Mouse (Mus musculus) cerebellum, adult 18-20 months (tissue): Measurements from ENCODE around the gene Agbl3.

Experiments used
- DNase-seq, 2 experiments: peaks; one replicate each; pipeline ENCODE4 v3.0.0; 2021

Gene Agbl3

DNA sequence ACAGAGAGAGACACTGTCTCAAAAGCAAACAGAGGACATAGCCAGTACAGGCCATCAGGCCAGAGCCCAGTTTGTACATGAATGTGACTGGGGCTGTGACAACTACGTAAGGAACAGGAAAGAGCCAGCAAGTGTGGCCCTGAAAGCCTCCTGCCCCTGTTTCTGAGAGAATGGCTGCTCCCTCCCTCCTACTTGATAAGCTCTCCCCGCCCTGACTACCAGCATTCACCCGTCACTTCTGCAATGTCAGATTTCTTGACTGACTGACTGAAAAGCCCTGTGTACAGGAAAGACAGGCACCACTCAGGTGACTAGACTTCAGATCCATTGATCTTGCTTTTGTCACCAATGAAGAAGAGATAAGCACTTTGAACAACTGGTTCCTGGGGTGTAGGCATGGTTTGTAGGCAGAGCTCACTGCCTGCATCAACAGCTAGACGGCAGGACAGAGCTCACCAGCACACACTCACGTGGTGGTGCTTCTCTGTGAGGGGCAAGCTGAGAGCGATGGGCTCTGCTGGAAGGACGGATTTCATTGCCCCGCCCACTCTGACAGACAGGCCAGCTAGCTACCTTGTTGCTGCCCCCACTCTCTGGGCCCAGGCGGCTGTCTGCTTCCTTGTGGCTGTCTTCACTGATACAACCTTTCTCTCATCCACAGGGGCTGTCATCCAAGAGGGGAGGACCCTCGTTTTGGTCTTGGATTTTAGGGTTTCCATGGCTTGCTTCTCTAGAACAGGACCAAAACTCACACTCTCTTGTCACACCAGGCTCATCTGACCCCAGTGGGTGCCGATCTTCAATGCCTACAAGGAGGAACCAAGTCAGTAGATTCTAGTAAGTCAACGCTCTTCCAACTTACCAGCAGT, 96.0 kb downstream of the Agbl3 start:
- DNase-seq: no peak

DNA sequence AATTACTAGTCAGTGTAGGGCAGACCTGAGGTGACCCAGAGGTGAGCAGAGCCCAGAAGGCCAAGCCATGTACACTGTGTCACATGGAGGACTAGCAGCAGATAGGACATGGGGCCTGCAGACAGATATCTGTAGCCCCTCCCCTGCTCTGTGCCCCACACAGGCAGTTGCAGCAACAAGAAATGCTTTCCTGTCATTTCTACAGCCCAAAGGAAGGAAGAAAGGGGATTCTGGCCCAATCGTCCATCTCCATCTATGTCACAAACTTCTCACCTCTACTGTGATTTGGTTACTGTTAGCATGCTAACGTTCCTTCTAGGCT, 96.6 kb downstream of the Agbl3 start:
- no peak for DNase-seq

DNA sequence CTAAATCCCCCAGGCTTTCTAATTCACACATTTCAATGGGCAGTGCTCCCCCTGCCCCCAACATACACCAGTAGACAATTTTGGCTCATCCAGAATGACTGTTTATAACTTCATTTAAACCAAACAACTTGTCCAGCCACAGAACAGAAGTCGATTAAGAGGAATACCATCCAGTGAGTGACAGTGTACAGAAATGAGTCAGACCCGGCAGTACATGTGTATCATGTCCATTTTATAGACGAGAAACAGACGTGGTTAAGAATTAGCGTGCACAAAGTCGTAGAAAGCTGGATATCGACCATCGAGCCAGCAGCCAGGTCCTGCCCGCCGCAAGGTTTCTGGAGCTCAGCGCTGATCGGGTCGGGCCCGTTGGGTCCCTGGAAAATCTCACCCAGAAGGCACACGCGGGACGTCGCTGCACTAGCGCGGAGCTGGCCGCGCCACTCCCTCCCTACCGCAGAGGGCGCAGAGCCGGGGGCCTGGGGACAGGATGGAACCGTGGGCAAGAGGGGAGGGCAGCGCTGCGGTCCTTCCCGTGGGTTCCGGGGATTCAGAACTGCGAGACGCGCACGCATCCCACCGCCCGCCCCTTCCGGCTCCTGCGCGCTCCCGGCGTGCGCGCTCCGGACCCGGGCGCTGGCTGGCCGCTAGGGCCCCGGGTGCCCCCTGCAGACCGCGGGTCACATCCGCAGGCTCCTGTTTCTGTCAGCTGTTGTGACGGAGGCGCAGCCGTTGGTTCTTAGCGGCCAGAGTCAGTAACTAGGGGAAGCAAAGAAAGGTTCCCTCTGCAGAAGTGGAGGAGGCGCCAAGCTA, 97.5 kb downstream of the Agbl3 start, which contains the start of gene Cyren:
Gene Cyren, minus strand, starts transcription at position 552 of the 813 bp plus-strand sequence.
- DNase-seq: peak; percentile 87 to 94

DNA sequence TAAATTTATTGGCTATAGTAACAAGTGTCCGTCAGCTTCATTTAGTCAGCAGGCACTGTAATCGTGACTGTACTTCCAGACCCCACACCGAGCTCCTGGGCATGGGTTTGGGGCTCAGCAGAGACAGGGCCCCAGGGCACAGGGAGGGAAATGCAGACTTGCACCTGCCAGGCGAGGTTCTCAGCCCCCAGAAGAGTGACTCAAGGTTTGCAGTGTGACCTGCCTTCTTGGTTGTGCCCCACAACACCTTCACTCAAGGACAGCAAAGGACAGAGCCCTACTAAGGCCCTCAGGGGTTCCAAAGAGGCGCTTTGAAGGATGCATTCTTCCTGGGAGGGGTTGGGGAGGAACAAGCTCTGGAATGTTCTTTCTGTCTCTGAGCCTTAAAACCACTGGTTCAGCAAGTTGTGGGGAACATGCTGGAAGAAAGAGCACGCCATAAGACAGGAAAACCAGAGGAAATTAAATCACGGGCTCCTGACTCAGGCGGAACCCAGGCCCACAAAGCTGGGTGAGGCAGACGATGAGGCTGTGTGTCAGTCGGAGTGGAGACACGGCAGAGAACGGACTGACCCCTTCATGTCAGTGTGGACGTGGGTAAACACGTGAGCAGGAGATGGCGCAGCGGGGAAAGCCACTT, 99.0 kb downstream of the Agbl3 start:
- DNase-seq: no peak

DNA sequence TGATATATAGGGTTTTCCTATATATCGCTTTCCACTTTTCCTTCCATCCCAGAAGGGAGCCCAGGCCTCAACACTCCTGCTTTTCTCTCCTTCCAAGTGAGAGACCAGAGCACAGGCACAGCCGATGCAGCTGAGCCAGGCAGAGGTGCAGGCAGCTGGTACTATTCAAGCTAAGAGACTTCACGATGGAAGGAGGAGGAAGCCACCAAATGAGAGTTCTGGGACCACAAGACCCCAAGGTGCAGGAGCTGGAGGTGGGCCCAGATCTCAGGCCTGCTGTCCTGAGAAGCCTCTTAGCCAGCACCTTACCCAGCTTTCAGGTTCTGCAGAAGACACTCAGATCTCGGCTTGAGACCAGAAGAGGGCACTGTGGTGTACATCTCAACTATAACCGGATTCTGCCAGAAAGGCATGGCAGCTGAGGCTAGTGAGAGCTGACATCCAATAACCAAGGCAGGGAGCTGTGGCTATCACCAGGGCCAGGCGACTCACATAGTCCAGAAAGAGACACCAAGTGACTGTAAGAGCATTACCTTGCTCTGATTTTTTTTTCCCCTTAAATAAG, 99.8 kb downstream of the Agbl3 start:
- peak; percentile 61 to 68 for DNase-seq

DNA sequence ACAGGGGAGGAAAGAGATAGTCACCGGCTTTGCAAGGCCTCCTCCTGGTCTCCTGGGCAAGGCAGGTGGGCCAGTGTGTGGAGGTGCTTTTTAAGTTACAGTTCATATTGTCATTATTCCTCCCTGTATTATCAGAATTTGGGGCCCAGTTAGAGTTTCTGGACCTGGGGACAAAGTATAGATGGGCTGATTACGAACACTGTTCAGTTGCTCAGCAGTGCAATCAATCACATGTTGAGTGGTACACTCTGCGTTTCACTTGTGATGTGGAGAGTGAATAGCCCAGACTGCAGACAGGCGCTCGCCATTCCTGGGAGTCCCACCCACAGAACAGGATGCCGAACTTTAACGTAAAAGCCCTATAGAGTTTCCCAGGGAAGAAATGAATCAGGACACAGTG, 104.5 kb downstream of the Agbl3 start:
- DNase-seq: no peak

DNA sequence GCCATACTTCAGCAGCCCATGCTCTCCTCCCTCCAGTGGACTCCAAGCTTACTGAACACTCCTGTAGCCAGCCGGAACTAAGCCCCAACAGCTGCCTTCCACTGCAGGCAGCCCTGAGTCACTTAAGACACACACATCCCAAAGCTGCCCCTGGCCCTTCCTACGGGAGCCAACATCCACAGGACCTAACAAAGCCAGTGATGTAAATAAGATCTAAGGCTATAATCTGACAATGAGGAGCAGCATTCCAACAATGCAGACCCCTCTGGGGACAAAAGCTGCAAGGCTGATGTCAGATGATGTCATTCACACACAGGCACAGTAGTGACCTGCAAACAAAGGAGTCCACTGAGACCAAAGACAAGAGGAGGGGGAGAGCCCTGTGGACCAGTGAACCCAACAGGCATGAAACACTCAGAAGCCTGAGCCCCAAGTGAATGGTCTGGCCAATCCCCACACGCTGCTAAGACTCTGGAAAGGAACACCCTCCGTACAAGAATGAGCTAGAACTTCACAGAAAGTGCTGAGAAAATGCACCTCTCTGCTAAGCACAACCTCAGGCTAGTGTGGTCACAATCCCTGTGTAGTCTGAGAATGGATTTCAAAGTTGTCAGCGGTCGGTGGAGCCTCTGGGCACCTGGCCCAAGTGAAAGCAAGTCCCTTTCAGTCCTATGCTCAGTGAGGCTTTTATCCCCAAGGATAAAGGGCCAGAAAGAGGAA, 107.1 kb downstream of the Agbl3 start:
- DNase-seq: no peak

DNA sequence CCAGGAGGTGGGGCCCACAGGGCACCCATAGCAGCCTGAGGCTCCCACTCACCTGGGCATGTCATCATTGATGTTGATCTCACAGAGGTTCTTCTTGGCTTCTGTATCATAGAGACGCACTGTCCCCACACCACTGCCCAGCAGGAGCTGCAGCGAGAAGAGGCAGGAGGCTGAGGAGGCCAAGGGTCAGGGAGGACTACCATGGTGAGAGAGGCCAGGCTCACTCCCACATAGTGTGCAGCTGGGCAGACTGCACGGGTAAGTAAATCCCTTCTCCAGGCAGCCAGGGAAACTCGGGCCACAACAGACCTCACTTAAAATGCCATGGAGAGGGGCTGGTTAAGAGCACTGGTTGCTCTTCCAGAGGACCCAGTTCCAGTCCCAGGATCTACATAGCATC, 109.0 kb downstream of the Agbl3 start:
- DNase-seq: no peak

DNA sequence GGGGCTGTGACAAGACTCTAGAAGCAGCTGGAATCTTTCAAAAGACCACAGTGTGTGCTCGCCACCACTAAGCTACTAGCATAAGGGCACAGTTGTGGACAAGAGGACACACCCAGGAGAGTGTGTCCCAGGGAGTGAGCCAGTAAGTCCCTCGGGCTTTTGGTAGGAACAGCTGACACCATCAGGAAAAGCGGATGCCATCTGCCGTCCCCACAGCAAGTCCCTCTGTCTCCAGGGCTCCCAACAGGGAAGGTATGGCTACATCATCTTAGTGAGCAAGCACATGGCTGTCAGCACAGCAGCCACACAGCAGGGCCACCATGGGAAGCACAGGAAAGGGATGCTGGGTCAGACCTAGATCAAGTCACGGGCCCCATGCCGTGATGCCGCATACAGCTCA, 115.3 kb downstream of the Agbl3 start:
- peak; percentile 31 to 39 for DNase-seq

DNA sequence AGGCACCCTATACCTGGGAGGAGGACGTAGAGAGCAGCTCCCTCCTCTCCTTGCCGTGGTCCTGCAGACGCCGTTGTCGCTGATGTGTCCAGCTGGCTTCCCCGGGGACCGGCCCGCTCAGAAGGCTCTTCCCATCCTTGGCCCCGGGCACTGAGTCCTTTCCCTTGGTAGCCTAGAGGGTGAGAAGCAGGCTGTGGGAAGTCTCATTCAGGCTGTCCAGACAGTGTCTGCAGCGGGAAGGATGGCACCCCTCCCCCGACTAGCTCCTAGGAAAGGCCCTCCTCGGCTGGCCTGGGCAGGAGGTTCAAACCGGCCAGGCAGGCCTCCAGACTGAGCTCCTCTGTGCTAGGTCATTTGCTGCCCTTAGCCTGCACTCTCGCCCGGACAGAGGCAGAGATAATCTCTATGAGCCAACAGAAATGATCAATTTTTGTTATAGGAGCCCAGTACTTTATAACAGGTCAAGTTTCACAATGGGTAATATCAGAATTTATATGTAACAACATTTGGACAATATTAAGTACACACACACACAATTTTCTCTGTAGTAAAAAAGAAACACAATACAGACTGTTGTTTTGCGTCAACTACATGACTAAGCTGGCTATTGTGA, 116.0 kb downstream of the Agbl3 start:
- DNase-seq: no peak

DNA sequence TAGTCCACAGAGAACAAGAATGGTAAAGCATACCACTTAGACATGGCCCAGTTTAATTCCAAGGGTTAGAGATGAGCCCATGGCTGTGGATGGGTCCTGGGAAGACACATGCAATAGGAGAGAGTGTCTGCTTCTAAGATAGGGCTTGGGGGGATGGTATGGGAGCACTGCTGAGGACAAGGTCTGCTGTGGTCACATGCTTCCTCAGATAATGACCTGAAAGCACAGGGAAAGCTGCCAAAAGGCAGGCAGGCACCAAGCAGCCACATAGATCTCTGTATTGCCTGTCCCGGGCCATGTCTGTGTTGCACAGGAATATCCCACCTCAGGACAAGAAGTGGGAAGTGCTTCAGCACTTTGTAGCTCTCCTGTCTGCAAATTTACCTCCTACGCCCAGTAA, 118.9 kb downstream of the Agbl3 start:
- no peak for DNase-seq

DNA sequence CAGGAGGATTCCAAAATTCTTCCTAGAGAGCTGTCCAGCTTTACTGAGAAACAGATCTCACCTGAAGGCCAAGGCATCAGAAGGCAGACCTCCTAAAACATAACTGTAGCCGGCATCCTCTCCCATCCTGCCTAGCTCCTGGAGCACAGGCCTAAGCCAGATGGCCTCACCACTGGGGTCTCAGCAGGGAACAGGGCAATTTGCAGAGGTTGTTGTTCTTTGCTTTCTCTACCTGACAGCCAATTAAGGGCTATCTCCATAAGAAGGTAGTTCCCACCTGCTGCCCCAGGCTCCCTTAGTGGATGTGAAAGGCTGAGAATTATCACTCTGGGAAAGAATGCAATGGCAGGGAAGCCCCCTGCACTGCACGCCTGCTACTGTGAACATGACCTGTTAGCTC, 120.8 kb downstream of the Agbl3 start:
- peak; percentile 56 to 57 for DNase-seq

DNA sequence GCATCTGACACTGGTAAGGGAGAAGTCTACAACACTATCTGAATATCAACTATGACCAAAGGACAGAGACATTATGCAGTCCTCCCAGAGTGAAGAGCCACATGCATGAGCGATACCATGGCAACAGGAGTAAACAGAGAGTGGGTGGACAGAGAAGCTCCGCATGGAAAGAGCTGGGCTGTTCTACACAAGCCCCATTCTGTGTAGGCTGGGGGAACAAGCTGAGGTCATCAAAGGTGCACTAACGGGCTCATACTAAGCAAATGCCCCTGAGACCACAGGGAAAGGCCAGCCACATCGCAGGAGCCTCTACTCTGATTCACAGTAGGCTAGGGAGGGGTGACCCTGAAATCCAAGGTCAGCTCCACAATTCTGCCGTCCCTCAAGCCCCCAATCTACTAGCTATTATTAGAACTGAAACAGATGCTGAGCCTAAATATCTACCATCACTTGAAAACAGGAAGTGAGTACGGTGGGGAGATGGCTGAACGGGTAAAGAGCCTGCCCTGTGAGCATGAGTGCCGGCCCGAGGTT, 121.7 kb downstream of the Agbl3 start:
- DNase-seq: no peak

DNA sequence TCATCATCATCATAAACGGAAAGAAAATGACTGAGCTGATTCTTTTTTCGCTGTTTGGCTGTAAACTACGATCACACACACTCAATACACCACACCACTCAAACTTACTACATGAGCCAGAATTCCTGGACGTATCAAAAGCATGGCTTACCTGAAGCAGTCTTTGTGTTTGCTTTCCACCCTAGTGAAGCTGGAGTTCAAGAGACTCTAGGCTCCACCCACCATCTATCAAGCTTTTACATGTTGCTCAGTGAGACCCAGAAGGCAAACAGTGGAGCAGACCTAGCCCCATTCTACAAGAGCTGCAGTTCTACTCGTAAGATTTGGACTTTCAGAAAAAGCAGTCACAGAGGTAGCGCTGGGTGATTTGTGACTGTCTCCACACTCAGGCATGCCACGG, 122.3 kb downstream of the Agbl3 start:
- no peak for DNase-seq

DNA sequence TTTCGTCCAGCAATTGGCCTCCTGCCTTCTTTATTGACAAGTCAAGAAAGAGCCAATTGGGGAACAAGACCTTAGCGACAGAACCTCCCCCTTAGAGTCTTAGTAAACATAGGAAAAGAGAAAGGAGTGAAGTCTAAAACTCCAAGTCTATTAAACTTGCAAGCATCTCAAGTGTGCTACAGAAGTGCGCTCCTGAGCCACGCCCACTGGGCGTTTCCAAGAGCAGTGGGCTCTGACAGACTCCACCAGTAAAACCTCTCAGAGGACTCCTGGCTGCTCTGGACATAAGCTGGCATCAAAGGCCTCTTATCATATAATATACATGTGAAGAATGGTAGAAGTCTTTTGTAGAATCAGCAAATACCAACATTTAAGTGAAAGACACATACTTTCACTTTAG, 123.2 kb downstream of the Agbl3 start:
- DNase-seq: no peak

DNA sequence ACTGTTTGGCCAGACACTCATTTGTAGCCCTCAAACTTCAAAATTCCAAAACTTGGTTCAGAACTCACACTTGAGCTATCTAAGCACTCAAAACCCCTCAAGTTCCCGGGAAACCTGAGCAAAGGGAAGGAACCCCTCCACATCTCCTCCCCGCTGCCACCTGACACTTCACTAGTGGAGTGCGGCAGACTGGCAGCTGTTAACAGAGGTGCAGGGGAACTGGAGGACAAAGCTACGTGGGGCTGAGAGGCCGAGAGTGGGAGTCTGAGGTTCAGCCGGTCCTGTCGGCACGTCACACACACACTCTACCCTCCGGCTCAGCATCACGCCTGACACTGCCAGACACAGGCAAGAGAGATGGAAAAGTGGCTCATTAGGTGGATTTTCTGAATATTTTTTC, 123.6 kb downstream of the Agbl3 start:
- no peak for DNase-seq

DNA sequence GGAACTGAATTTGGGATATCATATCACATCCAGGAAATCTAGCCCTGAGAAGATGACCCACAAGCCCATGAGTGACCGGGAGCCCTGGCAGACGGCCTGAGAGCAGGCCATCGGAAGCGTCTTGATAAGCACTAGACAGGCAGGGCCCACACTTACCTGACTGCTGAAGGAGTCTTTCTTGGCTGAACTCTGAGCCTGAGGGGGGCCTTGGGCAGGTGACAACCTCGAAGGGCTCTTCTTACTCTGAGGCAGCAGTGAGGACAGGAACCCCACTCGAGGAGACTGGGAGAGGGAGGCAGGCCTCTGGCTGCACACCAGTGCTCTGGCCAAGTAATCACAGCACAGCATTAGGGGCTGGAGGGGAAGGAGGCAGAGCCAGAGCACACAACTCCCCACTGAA, 124.1 kb downstream of the Agbl3 start:
- no peak for DNase-seq

DNA sequence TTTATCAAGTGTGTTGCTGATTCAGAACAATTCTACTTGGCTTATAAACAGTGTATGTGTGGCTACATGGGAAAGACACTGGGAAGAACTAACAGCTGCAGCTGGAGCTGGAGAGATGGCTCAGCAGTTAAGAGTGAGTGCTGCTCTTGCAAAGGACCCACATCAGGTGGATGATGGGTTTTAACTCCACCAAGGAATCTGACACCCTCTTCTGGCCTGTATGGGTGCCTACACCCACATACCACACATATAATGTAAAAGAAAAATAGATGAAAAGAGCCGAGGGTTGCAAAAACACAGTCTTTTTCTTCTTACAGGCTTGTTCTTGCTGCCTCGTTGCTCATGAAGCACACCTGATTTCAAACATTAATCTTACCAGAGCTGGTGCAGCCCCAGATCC, 125.9 kb downstream of the Agbl3 start:
- DNase-seq: no peak

DNA sequence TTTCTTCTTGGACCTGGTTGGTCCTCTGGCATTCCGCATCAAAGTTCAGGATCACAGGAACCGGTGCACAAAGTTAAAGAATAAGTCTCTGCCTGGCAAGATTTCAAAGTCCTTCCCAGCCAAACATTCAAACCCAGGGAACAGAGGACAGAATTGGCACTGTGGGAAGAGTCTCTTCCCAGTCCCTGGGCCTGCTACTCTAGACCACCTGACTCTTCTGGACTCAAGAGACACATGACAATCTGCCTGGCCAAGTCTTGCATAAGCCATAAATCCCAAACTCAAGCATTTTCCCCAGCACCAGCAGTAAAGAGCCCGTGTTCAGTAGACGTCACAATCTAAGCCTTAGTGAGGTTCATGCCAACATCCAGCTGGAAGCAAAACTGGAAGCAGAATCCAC, 126.4 kb downstream of the Agbl3 start:
- no peak for DNase-seq

DNA sequence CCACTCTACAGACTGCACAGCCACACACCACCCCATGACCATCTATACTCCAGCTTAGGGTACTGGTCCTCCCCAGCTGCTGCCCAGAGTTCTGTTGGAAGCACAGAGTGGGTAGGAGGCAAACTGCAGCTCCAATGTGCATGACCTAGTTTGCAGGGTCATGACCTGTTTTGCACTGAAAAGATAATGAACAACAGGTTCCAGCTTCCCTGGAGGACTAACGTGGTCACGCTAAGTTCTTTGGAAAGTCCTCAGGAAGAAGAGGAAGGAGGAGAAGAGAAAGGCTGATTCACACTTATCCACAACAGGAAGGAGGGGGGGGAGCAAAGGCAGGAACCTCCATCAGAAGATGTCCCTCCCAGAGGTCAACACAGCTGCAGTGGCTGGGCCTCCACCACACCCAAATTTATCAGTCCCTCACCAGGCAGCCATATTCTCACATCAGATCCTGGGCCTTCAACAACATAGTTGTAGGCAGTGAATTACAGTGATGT, 126.9 kb downstream of the Agbl3 start:
- DNase-seq: no peak

DNA sequence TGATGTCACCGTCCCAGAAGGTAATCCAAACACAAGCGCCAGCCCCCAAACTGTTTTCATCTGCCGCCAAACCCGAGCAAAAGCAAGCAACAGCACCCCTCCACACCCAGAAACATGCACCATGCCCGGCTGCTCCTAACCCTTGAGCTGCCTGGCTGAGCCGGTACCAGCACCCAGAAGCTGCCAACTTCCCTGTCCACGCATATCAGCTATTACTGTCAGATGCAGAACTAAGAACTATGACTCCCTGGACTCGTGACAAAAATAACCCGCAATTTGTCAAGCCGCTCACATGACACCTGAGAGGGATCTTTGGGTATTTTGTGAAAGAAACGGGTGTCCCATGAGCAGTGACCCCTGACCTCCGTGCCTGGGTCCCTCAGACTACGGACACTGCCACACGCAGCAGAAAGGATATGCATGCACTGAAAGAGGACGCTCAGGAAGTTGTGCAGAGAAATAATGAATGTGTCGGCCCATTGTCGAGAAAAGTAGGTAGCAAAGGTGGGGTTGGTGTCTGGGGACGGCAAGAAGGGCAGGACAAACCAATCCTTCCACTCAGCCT, 127.5 kb downstream of the Agbl3 start:
- DNase-seq: no peak
